In genomic region chr2:28494521-28494920, GRCm38 (mm10) we compare ENCODE assay signal across 24 mouse cellular contexts. TPM values are rescaled to one million over a fixed set of nuclear protein-coding genes. Genes with fewer than 3 reads are reported as not detected.
DNase-seq lines count a peak whose midpoint lies in the region; ATAC-seq lines count a peak whose summit lies in the region.
"Had no signal": no experiment of that assay in that cellular context is flagged by ENCODE, and none has a peak within 500 bp of the region (broad histone marks: within the 10 kb centered on the region; RNA-seq: fewer than 3 reads in every experiment).

No protein-coding gene starts in this region.

- H3K4me1 ChIP-seq in kidney, embryonic 16.5 days (ENCODE audit: insufficient read depth, low read length), result peaks cover 6% of the 10 kb centered on the region; the same call in 1 of the 2 replicates
- no peaks in the 10 kb centered on the region for H3K4me1 ChIP-seq in liver, embryonic 12.5 days
- H3K4me1 ChIP-seq: embryonic facial prominence, embryonic 15.5 days; forebrain, embryonic 10.5 days had no signal

- H3K4me2 ChIP-seq in kidney, embryonic 16.5 days (replicated peaks; ENCODE audit: low read depth, low read length), result no peak overlapping the region
- no peak overlapping the region for H3K4me2 ChIP-seq in liver, embryonic 12.5 days
- H3K4me2 ChIP-seq: embryonic facial prominence, embryonic 15.5 days; heart, embryonic 11.5 days; hindbrain, embryonic 14.5 days had no signal

- DNase-seq in adrenal gland, postnatal 25 days, result peak; percentile 30
- DNase-seq in adrenal gland, adult 18-20 months (ENCODE audit: low spot score in 2 of 2), result no peak
- DNase-seq in kidney, postnatal 36 days, result no peak
- peak; percentile 67 for DNase-seq in 3T3-L1 (ENCODE audit: low read depth, low spot score)
- DNase-seq in NIH3T3 (ENCODE audit: low read depth), result peak; percentile 86
- DNase-seq: adrenal gland, adult 8-10 months; embryo, embryonic 11 days; gastrocnemius, postnatal 10 days; kidney, adult 11 months had no signal

- H3K27ac ChIP-seq in kidney, embryonic 16.5 days (ENCODE audit: low read length), result 0 out of 2 replicates have a peak overlapping the region, but pooled peaks have one; percentile 78
- H3K27ac ChIP-seq in liver, embryonic 12.5 days, result no peak overlapping the region
- H3K27ac ChIP-seq: embryonic facial prominence, embryonic 15.5 days; forebrain, embryonic 10.5 days; heart, adult 2 months; hindbrain, embryonic 10.5 days; hindbrain, embryonic 14.5 days had no signal

- no peaks in the 10 kb centered on the region for H3K27me3 ChIP-seq in kidney, embryonic 16.5 days (ENCODE audit: insufficient read depth, low read length)
- no peaks in the 10 kb centered on the region for H3K27me3 ChIP-seq in liver, embryonic 12.5 days (replicated peaks)
- H3K27me3 ChIP-seq: embryonic facial prominence, embryonic 15.5 days had no signal

- H3K4me3 ChIP-seq in kidney, embryonic 16.5 days (ENCODE audit: low read length), result no peak overlapping the region
- no peak overlapping the region for H3K4me3 ChIP-seq in liver, embryonic 12.5 days
- H3K4me3 ChIP-seq: embryonic facial prominence, embryonic 15.5 days; erythroblast, embryonic 14.5 days; forebrain, embryonic 10.5 days; heart, adult 2 months; hindbrain, embryonic 10.5 days had no signal

- H3K9me3 ChIP-seq in kidney, embryonic 16.5 days (ENCODE audit: low read length), result no peaks in the 10 kb centered on the region
- no peaks in the 10 kb centered on the region for H3K9me3 ChIP-seq in liver, embryonic 12.5 days (replicated peaks)
- H3K9me3 ChIP-seq: embryonic facial prominence, embryonic 15.5 days; hindbrain, embryonic 10.5 days had no signal

- no peak for ATAC-seq in kidney, embryonic 16.5 days (ENCODE audit: low FRiP score, low TSS enrichment)
- ATAC-seq in inflammation-experienced regulatory T-cells, adult 6 months, result no peak
- ATAC-seq in liver, embryonic 12.5 days, result no peak
- ATAC-seq: activated CD4-positive, CD25-positive, alpha-beta regulatory T cell, adult 4 months; forebrain, embryonic 14.5 days had no signal

- no peaks in the 10 kb centered on the region for H3K36me3 ChIP-seq in kidney, embryonic 16.5 days (ENCODE audit: insufficient read depth, low read length)
- no peaks in the 10 kb centered on the region for H3K36me3 ChIP-seq in liver, embryonic 12.5 days
- H3K36me3 ChIP-seq: embryonic facial prominence, embryonic 15.5 days; forebrain, embryonic 10.5 days; hindbrain, embryonic 10.5 days had no signal

- WGBS in kidney, embryonic 16.5 days, result 64% methylated on average over 2 of the region's 2 CpGs
- WGBS in liver, embryonic 12.5 days (ENCODE audit: insufficient replicate concordance), result 55% methylated on average over 2 of the region's 2 CpGs

- H3K9ac ChIP-seq in kidney, embryonic 16.5 days (replicated peaks; ENCODE audit: low read length), result no peak overlapping the region
- no peak overlapping the region for H3K9ac ChIP-seq in liver, embryonic 12.5 days
- H3K9ac ChIP-seq: embryonic facial prominence, embryonic 15.5 days; hindbrain, embryonic 14.5 days had no signal

RNA-seq across cellular contexts. Expression of gene Gbgt1, which starts 2.2 kb away (rescaled TPM):
- 2.1 and 3.2 TPM in 2 replicates for total RNA-seq in adrenal gland, postnatal 25 days (2021)
- 1 to 10 TPM; 4.5 to 6.3 TPM for total RNA-seq in adrenal gland, adult 18-20 months (2021)
- polyA plus RNA-seq in kidney, embryonic 16.5 days (2015; fragmentation: Nextera tagmentation; extraction: Ambion mirVana), result 5.5 and 6.3 TPM in 2 replicates
- polyA plus RNA-seq in inflammation-experienced regulatory T-cells, adult 6 months (2017; shearing (Covaris generic)), result not detected
- 0.37 and 0.39 TPM in 2 replicates for polyA plus RNA-seq in liver, embryonic 12.5 days (2016; fragmentation: Nextera tagmentation; extraction: Ambion mirVana)
- total RNA-seq: common myeloid progenitor, adult 5-6 weeks had no signal
- polyA plus RNA-seq: activated CD4-positive, CD25-positive, alpha-beta regulatory T cell, adult 4 months; embryonic facial prominence, embryonic 11.5 days; erythroblast, embryonic 14.5 days; forebrain, embryonic 10.5 days had no signal

RNA-seq across cellular contexts. Expression of gene Gm10134, which starts 11.4 kb away (rescaled TPM):
- 3.4 TPM in 1 of 2 replicates, not detected in the other for total RNA-seq in adrenal gland, postnatal 25 days (2021)
- 1 to 10 TPM; 2.0 TPM for total RNA-seq in adrenal gland, adult 18-20 months (2021)
- polyA plus RNA-seq in kidney, embryonic 16.5 days (2015; fragmentation: Nextera tagmentation; extraction: Ambion mirVana), result 8.3 and 9.8 TPM in 2 replicates
- polyA plus RNA-seq in inflammation-experienced regulatory T-cells, adult 6 months (2017; shearing (Covaris generic)), result not detected
- polyA plus RNA-seq in liver, embryonic 12.5 days (2016; fragmentation: Nextera tagmentation; extraction: Ambion mirVana), result 0.64 and 0.71 TPM in 2 replicates
- total RNA-seq: common myeloid progenitor, adult 5-6 weeks had no signal
- polyA plus RNA-seq: activated CD4-positive, CD25-positive, alpha-beta regulatory T cell, adult 4 months; embryonic facial prominence, embryonic 11.5 days; erythroblast, embryonic 14.5 days; forebrain, embryonic 10.5 days; forebrain, embryonic 14.5 days; heart, embryonic 11.5 days; hindbrain, embryonic 10.5 days had no signal

RNA-seq across cellular contexts. Expression of gene Ralgds, which starts 18.4 kb away (rescaled TPM):
- total RNA-seq in adrenal gland, postnatal 25 days (2021), result 32.6 and 40.3 TPM in 2 replicates
- total RNA-seq in adrenal gland, adult 18-20 months (2021), result 10 to 100 TPM; 24.3 to 24.4 TPM
- 24.7 and 28.7 TPM in 2 replicates for polyA plus RNA-seq in kidney, embryonic 16.5 days (2015; fragmentation: Nextera tagmentation; extraction: Ambion mirVana)
- 1 to 10 TPM; 5.7 to 7.5 (median 5.9) TPM for polyA plus RNA-seq in inflammation-experienced regulatory T-cells, adult 6 months (2017; shearing (Covaris generic))
- polyA plus RNA-seq in liver, embryonic 12.5 days (2016; fragmentation: Nextera tagmentation; extraction: Ambion mirVana), result 4.3 and 5.5 TPM in 2 replicates

RNA-seq across cellular contexts. Expression of gene Mrps2, which starts 26.7 kb away (rescaled TPM):
- total RNA-seq in adrenal gland, postnatal 25 days (2021), result 52.4 and 61.8 TPM in 2 replicates
- total RNA-seq in adrenal gland, adult 18-20 months (2021), result 10 to 100 TPM; 54.4 to 63.2 TPM
- 70.8 and 74.2 TPM in 2 replicates for polyA plus RNA-seq in kidney, embryonic 16.5 days (2015; fragmentation: Nextera tagmentation; extraction: Ambion mirVana)
- 10 to 100 TPM; 17.7 to 22.1 (median 19.3) TPM for polyA plus RNA-seq in inflammation-experienced regulatory T-cells, adult 6 months (2017; shearing (Covaris generic))
- polyA plus RNA-seq in liver, embryonic 12.5 days (2016; fragmentation: Nextera tagmentation; extraction: Ambion mirVana), result 39.8 and 41.0 TPM in 2 replicates

RNA-seq across cellular contexts. Expression of gene 1700007K13Rik, which starts 28.4 kb away (rescaled TPM):
- 1.0 TPM in 1 of 2 replicates, not detected in the other for total RNA-seq in adrenal gland, postnatal 25 days (2021)
- total RNA-seq in adrenal gland, adult 18-20 months (2021), result 1 to 10 TPM; 1.4 to 2.8 TPM
- polyA plus RNA-seq in kidney, embryonic 16.5 days (2015; fragmentation: Nextera tagmentation; extraction: Ambion mirVana), result 0.22 and 0.94 TPM in 2 replicates
- under 1 TPM in 1 of 3 experiments, not detected in 2; 0.52 TPM for polyA plus RNA-seq in inflammation-experienced regulatory T-cells, adult 6 months (2017; shearing (Covaris generic))
- not detected in 2 replicates for polyA plus RNA-seq in liver, embryonic 12.5 days (2016; fragmentation: Nextera tagmentation; extraction: Ambion mirVana)
- total RNA-seq: common myeloid progenitor, adult 5-6 weeks; heart, adult 2 months; heart, postnatal 25 days had no signal
- polyA plus RNA-seq: erythroblast, embryonic 14.5 days had no signal

Comparison
In these comparisons a context has a peak if more than half of its experiments do, and no peak if none do; other contexts are left out.
1. DNase-seq: peak in adrenal gland, postnatal 25 days (single experiment), 3T3-L1 (single experiment) and NIH3T3 (single experiment); none in adrenal gland, adult 18-20 months (0 of 2) and kidney, postnatal 36 days (0 of 2).